Mouse (Mus musculus) neural tube, embryonic 14.5 days (tissue): ENCODE results near the gene Kel. TPM values are rescaled to one million over a fixed set of nuclear protein-coding genes. Genes with fewer than 3 reads are reported as not detected.

Experiments used
- ATAC-seq: fragments of 200-750 bp; cut with Nextera tagmentation; 2 replicates; pipeline ENCODE4 v1.8.0; 2017; ENCODE audit warnings: low read depth, mild to moderate bottlenecking, moderate TSS enrichment, moderate library complexity
- H3K27ac ChIP-seq: fragments of 300-500 bp; sonication (generic); 2 replicates; pipeline ENCODE4 v1.5.1; 2014; ENCODE audit warnings: low read depth, mild to moderate bottlenecking, control low read depth, low read length, moderate library complexity, mixed read lengths
- H3K27me3 ChIP-seq: fragments of 300-500 bp; sonication (generic); 2 replicates; pipeline ENCODE4 v1.6.1; 2014; ENCODE audit warnings: low read length; ENCODE audit not compliant: control insufficient read depth, insufficient read depth
- H3K36me3 ChIP-seq: fragments of 300-500 bp; sonication (generic); 2 replicates; pipeline ENCODE4 v1.6.1; 2014; ENCODE audit warnings: low read length, mixed read lengths; ENCODE audit not compliant: control insufficient read depth, insufficient read depth
- H3K4me1 ChIP-seq: fragments of 300-500 bp; sonication (generic); 2 replicates; pipeline ENCODE4 v1.6.1; 2014; ENCODE audit warnings: low read length; ENCODE audit not compliant: control insufficient read depth, insufficient read depth
- H3K4me2 ChIP-seq: fragments of 300-500 bp; sonication (generic); 2 replicates; pipeline ENCODE4 v1.6.1; 2014; ENCODE audit warnings: mild to moderate bottlenecking, low read depth, low read length, control low read depth
- H3K4me3 ChIP-seq: fragments of 300-500 bp; sonication (generic); 2 replicates; pipeline ENCODE4 v1.5.1; 2014; ENCODE audit warnings: low read depth, low read length, control low read depth, mixed read lengths
- H3K9ac ChIP-seq: fragments of 300-500 bp; sonication (generic); replicated peaks from 2 replicates; pipeline ENCODE4 v1.6.1; 2014; ENCODE audit warnings: low read depth, mild to moderate bottlenecking, control low read depth, low read length, mixed read lengths
- H3K9me3 ChIP-seq: fragments of 300-500 bp; sonication (generic); 2 replicates; pipeline ENCODE4 v1.6.1; 2016; ENCODE audit warnings: low read length; ENCODE audit not compliant: control insufficient read depth
- WGBS: fragments of 180-500 bp; shearing (Covaris S2); extraction: QIAGEN DNeasy Blood & Tissue Kit; methylation state at CpG from one replicate; pipeline ENCODE4 v1.1.7; 2014; 5-methylcytosine and 5-hydroxymethylcytosine counted together
- polyA plus RNA-seq: library from polyadenylated mRNA; unstranded; fragments of >200 nt; fragmentation: Nextera tagmentation; extraction: Ambion mirVana; gene quantifications from 2 replicates; pipeline ENCODE4 v1.2.1, GENCODE M21; 2014

Kel gene
- 0.31 and 0.37 TPM in 2 replicates for polyA plus RNA-seq

GRCm38 (mm10) chr6:41704123-41704522 lies at the start of gene Kel:
Kel (minus strand) TSS chr6:41704339.
- Histone ChIP-seq H3K27me3 (no peaks in the 10 kb centered on the region), H3K9ac (no peak within 1 kb of the TSS), H3K4me2 (no peak within 1 kb of the TSS), H3K4me3 (no peak within 1 kb of the TSS), H3K4me1 (no peaks in the 10 kb centered on the region), H3K27ac (no peak within 1 kb of the TSS), H3K36me3 (no peaks in the 10 kb centered on the region), H3K9me3 (no peaks in the 10 kb centered on the region)
- ATAC-seq = no peak
- 64% methylated on average over 1 of the region's 1 CpGs for WGBS

- ATAC-seq = no peak
- Histone ChIP-seq H3K4me1 (no peaks in the 10 kb centered on the region), H3K27ac (no peak overlapping the region), H3K4me3 (no peak overlapping the region), H3K9me3 (no peaks in the 10 kb centered on the region), H3K36me3 (no peaks in the 10 kb centered on the region), H3K4me2 (no peak overlapping the region), H3K27me3 (no peaks in the 10 kb centered on the region), H3K9ac (no peak overlapping the region)
- 77% methylated on average over 5 of the region's 5 CpGs for WGBS
Measured at GRCm38 (mm10) chr6:41744664-41745392, 40.7 kb upstream of the Kel start.

- no peak overlapping the region for H3K9ac ChIP-seq
- no peaks in the 10 kb centered on the region for H3K27me3 ChIP-seq
- no peak for ATAC-seq
- no peak overlapping the region for H3K4me3 ChIP-seq
- no peak overlapping the region for H3K27ac ChIP-seq
- H3K4me2 ChIP-seq = no peak overlapping the region
- no peaks in the 10 kb centered on the region for H3K4me1 ChIP-seq
- H3K36me3 ChIP-seq = no peaks in the 10 kb centered on the region
- H3K9me3 ChIP-seq = no peaks in the 10 kb centered on the region
Measured at GRCm38 (mm10) chr6:41741101-41741500, 37.0 kb upstream of the Kel start.

GRCm38 (mm10) chr6:41734719-41735470 lies 30.8 kb upstream of the Kel start:
- H3K4me1 ChIP-seq = no peaks in the 10 kb centered on the region
- no peaks in the 10 kb centered on the region for H3K9me3 ChIP-seq
- no peaks in the 10 kb centered on the region for H3K27me3 ChIP-seq
- no peaks in the 10 kb centered on the region for H3K36me3 ChIP-seq
- H3K4me2 ChIP-seq = no peak overlapping the region
- ATAC-seq = no peak
- no peak overlapping the region for H3K4me3 ChIP-seq
- WGBS = 93% methylated on average over 5 of the region's 5 CpGs
- H3K9ac ChIP-seq = no peak overlapping the region
- H3K27ac ChIP-seq = no peak overlapping the region

- H3K36me3 ChIP-seq = no peaks in the 10 kb centered on the region
- no peaks in the 10 kb centered on the region for H3K4me1 ChIP-seq
- H3K4me3 ChIP-seq = no peak overlapping the region
- no peaks in the 10 kb centered on the region for H3K27me3 ChIP-seq
- no peak overlapping the region for H3K27ac ChIP-seq
- WGBS = 84% methylated on average over 1 of the region's 1 CpGs
- ATAC-seq = no peak
- H3K4me2 ChIP-seq = no peak overlapping the region
- no peak overlapping the region for H3K9ac ChIP-seq
- no peaks in the 10 kb centered on the region for H3K9me3 ChIP-seq
Measured at GRCm38 (mm10) chr6:41727989-41728609, 24.0 kb upstream of the Kel start.

- Histone ChIP-seq H3K27ac (no peak overlapping the region), H3K9ac (no peak overlapping the region), H3K9me3 (no peaks in the 10 kb centered on the region), H3K4me2 (no peak overlapping the region), H3K36me3 (no peaks in the 10 kb centered on the region), H3K4me1 (no peaks in the 10 kb centered on the region), H3K4me3 (no peak overlapping the region), H3K27me3 (no peaks in the 10 kb centered on the region)
- WGBS = 88% methylated on average over 2 of the region's 2 CpGs
- ATAC-seq = no peak
Measured at GRCm38 (mm10) chr6:41721430-41721829, 17.3 kb upstream of the Kel start.

GRCm38 (mm10) chr6:41710281-41710680 lies 6.1 kb upstream of the Kel start:
- Histone ChIP-seq H3K27me3 (no peaks in the 10 kb centered on the region), H3K36me3 (no peaks in the 10 kb centered on the region), H3K9ac (no peak overlapping the region), H3K9me3 (no peaks in the 10 kb centered on the region), H3K4me3 (no peak overlapping the region), H3K27ac (no peak overlapping the region), H3K4me2 (no peak overlapping the region), H3K4me1 (no peaks in the 10 kb centered on the region)
- ATAC-seq = no peak
- WGBS = 92% methylated on average over 1 of the region's 1 CpGs

GRCm38 (mm10) chr6:41706275-41706674 lies 2.1 kb upstream of the Kel start:
- WGBS = 94% methylated on average over 7 of the region's 7 CpGs
- Histone ChIP-seq H3K4me3 (no peak overlapping the region), H3K4me1 (no peaks in the 10 kb centered on the region), H3K9ac (no peak overlapping the region), H3K9me3 (no peaks in the 10 kb centered on the region), H3K36me3 (no peaks in the 10 kb centered on the region), H3K4me2 (no peak overlapping the region), H3K27me3 (no peaks in the 10 kb centered on the region), H3K27ac (no peak overlapping the region)
- no peak for ATAC-seq

- Histone ChIP-seq H3K27me3 (no peaks in the 10 kb centered on the region), H3K9ac (no peak overlapping the region), H3K9me3 (no peaks in the 10 kb centered on the region), H3K36me3 (no peaks in the 10 kb centered on the region), H3K4me3 (no peak overlapping the region), H3K4me1 (no peaks in the 10 kb centered on the region), H3K4me2 (no peak overlapping the region), H3K27ac (no peak overlapping the region)
- WGBS = 81% methylated on average over 2 of the region's 2 CpGs
- ATAC-seq = no peak
Measured at GRCm38 (mm10) chr6:41702928-41703327, 1.2 kb downstream of the Kel start.
